Mouse (Mus musculus) ovary, adult 18-20 months (tissue): ENCODE results near the gene Ndufc1.
"Not testable (repeated sequence)": the region's sequence is repeated elsewhere in the genome, so short reads cannot be mapped to it uniquely, and the experiment has no call there.

Experiments
- DNase-seq: peaks from one replicate; pipeline ENCODE4 v3.0.0; 2022; ENCODE audit warnings: low spot score, mixed read lengths

The Ndufc1 gene

GRCm38 (mm10) chr3:51408561-51409183 lies at the start of gene Ndufc1:
Gene Ndufc1 (minus strand): TSS chr3:51408988.
- peak; percentile 88 for DNase-seq

- DNase-seq = no peak
Observed at GRCm38 (mm10) chr3:51434871-51435595, 26.2 kb upstream of the Ndufc1 start.

GRCm38 (mm10) chr3:51434364-51434763 lies 25.6 kb upstream of the Ndufc1 start:
- not testable (repeated sequence) for DNase-seq

GRCm38 (mm10) chr3:51425394-51425793 lies 16.6 kb upstream of the Ndufc1 start:
- no peak for DNase-seq

- DNase-seq = no peak
Observed at GRCm38 (mm10) chr3:51421921-51422320, 13.1 kb upstream of the Ndufc1 start.

- no peak for DNase-seq
Observed at GRCm38 (mm10) chr3:51417966-51418365, 9.2 kb upstream of the Ndufc1 start.

GRCm38 (mm10) chr3:51417485-51417884 lies 8.7 kb upstream of the Ndufc1 start:
- no peak for DNase-seq

- no peak for DNase-seq
Observed at GRCm38 (mm10) chr3:51417135-51417458, 8.3 kb upstream of the Ndufc1 start.

- DNase-seq = no peak
Observed at GRCm38 (mm10) chr3:51416364-51417134, 7.8 kb upstream of the Ndufc1 start.

GRCm38 (mm10) chr3:51416073-51416363 lies 7.2 kb upstream of the Ndufc1 start:
- no peak for DNase-seq

- peak; percentile 93 for DNase-seq
Observed at GRCm38 (mm10) chr3:51415098-51416072, 6.6 kb upstream of the Ndufc1 start, which contains the start of gene Naa15. Gene Naa15 (plus strand): TSS chr3:51415148.

- peak; percentile 62 for DNase-seq
Observed at GRCm38 (mm10) chr3:51413276-51413675, 4.5 kb upstream of the Ndufc1 start.

GRCm38 (mm10) chr3:51412457-51412856 lies 3.7 kb upstream of the Ndufc1 start:
- no peak for DNase-seq

- no peak for DNase-seq
Observed at GRCm38 (mm10) chr3:51407870-51408560, 773 bp downstream of the Ndufc1 start.

GRCm38 (mm10) chr3:51402628-51403027 lies 6.2 kb downstream of the Ndufc1 start:
- no peak for DNase-seq

- DNase-seq = not testable (repeated sequence)
Observed at GRCm38 (mm10) chr3:51402054-51402453, 6.7 kb downstream of the Ndufc1 start.

- no peak for DNase-seq
Observed at GRCm38 (mm10) chr3:51400682-51401081, 8.1 kb downstream of the Ndufc1 start.

GRCm38 (mm10) chr3:51399531-51399930 lies 9.3 kb downstream of the Ndufc1 start:
- DNase-seq = no peak

- DNase-seq = no peak
Observed at GRCm38 (mm10) chr3:51398667-51399066, 10.1 kb downstream of the Ndufc1 start.

GRCm38 (mm10) chr3:51397700-51398299 lies 11.0 kb downstream of the Ndufc1 start:
- DNase-seq = peak; percentile 52
